Mouse (Mus musculus) C2C12 (cell line): ENCODE results near the gene Slit3.

Experiments
- CEBPB ChIP-seq: IDR thresholded peaks from one replicate; pipeline ENCODE4 v1.6.1; 2011; ENCODE audit warnings: low read depth, mild to moderate bottlenecking, control low read depth, moderate library complexity
- CTCF ChIP-seq: IDR thresholded peaks from one replicate; pipeline ENCODE4 v1.5.1; 2011; ENCODE audit not compliant: control insufficient read depth, insufficient read depth, insufficient read length
- MAX ChIP-seq: IDR thresholded peaks from one replicate; pipeline ENCODE4 v1.6.1; 2011; ENCODE audit warnings: mild to moderate bottlenecking, control low read depth
- MYOG ChIP-seq: IDR thresholded peaks from one replicate; pipeline ENCODE4 v1.6.1; 2011; ENCODE audit not compliant: control insufficient read depth, insufficient read length; ENCODE audit errors: extremely low read depth
- USF1 ChIP-seq: IDR thresholded peaks from one replicate; pipeline ENCODE4 v1.6.1; 2011; ENCODE audit warnings: low read depth, mild to moderate bottlenecking, control low read depth, moderate library complexity

DNA sequence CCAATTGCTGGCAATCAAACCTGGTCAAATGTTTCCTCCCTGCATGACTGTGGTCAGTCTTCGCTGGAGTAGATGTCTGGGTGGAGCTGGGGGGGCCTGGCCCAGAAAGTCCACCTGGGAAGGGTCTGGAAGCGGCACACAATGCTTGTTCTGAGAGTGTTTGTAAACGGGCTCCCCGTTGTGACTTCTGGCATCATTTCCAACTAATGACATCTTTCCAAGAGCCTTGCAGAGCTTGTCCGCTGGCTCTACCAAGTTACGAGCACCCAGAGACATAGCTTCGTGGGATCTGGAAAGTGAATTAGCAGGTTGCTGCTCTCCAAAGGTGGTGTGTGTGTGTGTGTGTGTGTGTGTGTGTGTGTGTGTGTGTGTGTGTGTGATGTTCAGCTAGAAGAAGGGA is 268.3 kb downstream of the Slit3 start:
- no peak for TF ChIP-seq MYOG
- no peak for TF ChIP-seq CTCF
- no peak for TF ChIP-seq CEBPB
- no peak for TF ChIP-seq USF1
- no peak for TF ChIP-seq MAX
